ENCODE assay signal across 8 mouse cellular contexts in the genomic region with DNA sequence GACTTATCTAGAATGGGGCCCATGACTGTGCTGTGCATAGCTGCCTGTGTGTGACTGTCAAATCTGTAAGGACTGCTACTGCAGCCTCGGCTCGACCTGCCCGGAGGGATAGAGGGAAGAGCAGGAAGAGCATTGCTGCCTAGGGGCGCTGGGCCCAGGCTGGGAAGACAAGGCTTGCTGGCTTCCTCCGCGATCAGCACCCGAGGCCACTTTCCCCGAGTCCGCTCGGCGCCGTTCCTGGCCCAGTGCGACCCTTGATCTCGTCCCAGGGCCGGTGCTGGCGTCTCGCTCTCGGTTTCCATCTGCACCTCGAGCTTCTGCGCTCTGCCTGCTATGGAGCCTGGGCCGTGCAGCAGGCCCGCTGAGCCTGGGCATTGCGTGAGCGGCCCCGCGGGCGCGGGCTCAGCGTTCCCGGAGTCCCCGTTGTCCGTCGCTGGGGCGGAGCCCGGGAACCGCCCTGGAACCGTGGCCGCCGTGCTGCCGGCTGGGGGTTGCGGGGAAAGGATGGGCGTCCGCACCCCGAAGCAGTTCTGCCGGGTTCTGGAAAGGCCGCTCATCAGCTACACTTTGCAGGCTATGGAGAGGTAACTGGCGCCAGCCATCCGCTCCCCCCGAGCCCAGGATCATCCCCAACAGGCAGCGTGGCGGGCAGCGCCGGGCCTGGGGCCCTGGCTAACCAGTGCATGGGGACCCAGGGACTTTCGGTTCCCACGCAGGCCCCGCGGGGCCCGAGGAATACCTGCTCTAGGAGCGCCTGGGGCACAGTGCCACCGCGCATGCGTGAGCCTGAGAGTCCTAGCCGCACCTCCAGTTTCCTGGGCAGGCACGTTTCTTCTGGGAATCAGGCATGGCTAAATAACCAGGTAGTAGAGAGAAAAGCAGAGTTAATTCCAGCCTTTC. TPM values are rescaled to one million over a fixed set of nuclear protein-coding genes. Genes with fewer than 3 reads are reported as not detected.
DNase-seq lines count a peak whose midpoint lies in the region; ATAC-seq lines count a peak whose summit lies in the region.

A gene (plus strand): TSS at position 10 of the 900 bp plus-strand sequence.
A gene (minus strand): TSS at position 741 of the 900 bp plus-strand sequence.

- no peaks in the 10 kb centered on the region for H3K36me3 ChIP-seq in embryonic facial prominence, embryonic 13.5 days
- H3K36me3 ChIP-seq in limb, embryonic 13.5 days: no peaks in the 10 kb centered on the region
- no peaks in the 10 kb centered on the region for H3K36me3 ChIP-seq in midbrain, embryonic 15.5 days (replicated peaks)

- peak within 1 kb of the TSS; percentile 77 for H3K4me2 ChIP-seq in embryonic facial prominence, embryonic 13.5 days
- peak within 1 kb of the TSS; percentile 77 for H3K4me2 ChIP-seq in limb, embryonic 13.5 days (replicated peaks)
- H3K4me2 ChIP-seq in midbrain, embryonic 15.5 days: peak within 1 kb of the TSS; percentile 71

- peaks cover 32% of the 10 kb centered on the region for H3K4me1 ChIP-seq in embryonic facial prominence, embryonic 13.5 days
- peaks cover 25% of the 10 kb centered on the region for H3K4me1 ChIP-seq in limb, embryonic 13.5 days
- peaks cover 14% of the 10 kb centered on the region; the same call in 1 of the 2 replicates for H3K4me1 ChIP-seq in midbrain, embryonic 15.5 days

- H3K27me3 ChIP-seq in embryonic facial prominence, embryonic 13.5 days: no peaks in the 10 kb centered on the region
- H3K27me3 ChIP-seq in limb, embryonic 13.5 days: no peaks in the 10 kb centered on the region
- H3K27me3 ChIP-seq in midbrain, embryonic 15.5 days (replicated peaks): no peaks in the 10 kb centered on the region

- H3K4me3 ChIP-seq in embryonic facial prominence, embryonic 13.5 days: peak within 1 kb of the TSS; percentile 60
- peak within 1 kb of the TSS; percentile 57 for H3K4me3 ChIP-seq in limb, embryonic 13.5 days
- peak within 1 kb of the TSS; percentile 52 for H3K4me3 ChIP-seq in midbrain, embryonic 15.5 days

- under 1% methylated on average over 64 of the region's 64 CpGs for WGBS in embryonic facial prominence, embryonic 13.5 days
- under 1% methylated on average over 63 of the region's 64 CpGs for WGBS in limb, embryonic 13.5 days
- under 1% methylated on average over 64 of the region's 64 CpGs for WGBS in midbrain, embryonic 15.5 days

- no peaks in the 10 kb centered on the region for H3K9me3 ChIP-seq in embryonic facial prominence, embryonic 13.5 days
- H3K9me3 ChIP-seq in limb, embryonic 13.5 days: no peaks in the 10 kb centered on the region
- H3K9me3 ChIP-seq in midbrain, embryonic 15.5 days: no peaks in the 10 kb centered on the region

- H3K9ac ChIP-seq in embryonic facial prominence, embryonic 13.5 days: peak within 1 kb of the TSS; percentile 97
- H3K9ac ChIP-seq in limb, embryonic 13.5 days: peak within 1 kb of the TSS; percentile 95
- H3K9ac ChIP-seq in midbrain, embryonic 15.5 days: peak within 1 kb of the TSS; percentile 84

- H3K27ac ChIP-seq in embryonic facial prominence, embryonic 13.5 days: peak within 1 kb of the TSS; percentile 97
- peak within 1 kb of the TSS; percentile 97 for H3K27ac ChIP-seq in limb, embryonic 13.5 days
- peak within 1 kb of the TSS; percentile 98 for H3K27ac ChIP-seq in midbrain, embryonic 15.5 days

- DNase-seq in A20 (ENCODE audit: low read depth, low spot score): peak; percentile 89
- peak; percentile 63 to 76 for DNase-seq in adrenal gland, postnatal 4 days (ENCODE audit: low spot score in 2 of 2)
- peak; percentile 90 to 93 for DNase-seq in heart, adult 9 months (ENCODE audit: low spot score in 2 of 2)
- peak; percentile 94 for DNase-seq in kidney, adult 9 months
- peak; percentile 66 to 73 for DNase-seq in spleen, adult 18-20 months

- peak; percentile 83 for ATAC-seq in embryonic facial prominence, embryonic 13.5 days (ENCODE audit: insufficient number of reproducible peaks, insufficient read depth, low FRiP score, low TSS enrichment, low read depth)
- peak; percentile 90 for ATAC-seq in limb, embryonic 13.5 days (ENCODE audit: low FRiP score, low read depth)
- ATAC-seq in midbrain, embryonic 15.5 days (replicated peaks): peak; percentile 96

RNA-seq across cellular contexts. Expression of the first gene that starts in this region (rescaled TPM):
- 10 to 100 TPM in 1 of 2 experiments, 1 to 10 TPM in 1; 8.3 to 10.7 TPM for total RNA-seq in adrenal gland, postnatal 4 days (2021)
- 12.6 and 12.7 TPM in 2 replicates for polyA plus RNA-seq in embryonic facial prominence, embryonic 13.5 days (2015; fragmentation: Nextera tagmentation; extraction: Ambion mirVana)
- polyA plus RNA-seq in limb, embryonic 13.5 days (2015; fragmentation: Nextera tagmentation; extraction: Ambion mirVana): 8.8 and 8.9 TPM in 2 replicates
- 11.4 and 12.9 TPM in 2 replicates for polyA plus RNA-seq in midbrain, embryonic 15.5 days (2015; fragmentation: Nextera tagmentation; extraction: Ambion mirVana)

RNA-seq across cellular contexts. Expression of the second gene that starts in this region (rescaled TPM):
- 1 to 10 TPM; 2.5 to 3.5 TPM for total RNA-seq in adrenal gland, postnatal 4 days (2021)
- polyA plus RNA-seq in embryonic facial prominence, embryonic 13.5 days (2015; fragmentation: Nextera tagmentation; extraction: Ambion mirVana): 1.8 and 2.6 TPM in 2 replicates
- 2.2 and 2.5 TPM in 2 replicates for polyA plus RNA-seq in limb, embryonic 13.5 days (2015; fragmentation: Nextera tagmentation; extraction: Ambion mirVana)
- 2.1 and 2.5 TPM in 2 replicates for polyA plus RNA-seq in midbrain, embryonic 15.5 days (2015; fragmentation: Nextera tagmentation; extraction: Ambion mirVana)

Comparison
In these comparisons a context has a peak if more than half of its experiments do, and no peak if none do; other contexts are left out.
1. Peak in every context shown above with its lines: DNase-seq, ATAC-seq, H3K4me3 ChIP-seq and H3K27ac ChIP-seq.